ENCODE assay signal across 24 mouse cellular contexts in the genomic region with DNA sequence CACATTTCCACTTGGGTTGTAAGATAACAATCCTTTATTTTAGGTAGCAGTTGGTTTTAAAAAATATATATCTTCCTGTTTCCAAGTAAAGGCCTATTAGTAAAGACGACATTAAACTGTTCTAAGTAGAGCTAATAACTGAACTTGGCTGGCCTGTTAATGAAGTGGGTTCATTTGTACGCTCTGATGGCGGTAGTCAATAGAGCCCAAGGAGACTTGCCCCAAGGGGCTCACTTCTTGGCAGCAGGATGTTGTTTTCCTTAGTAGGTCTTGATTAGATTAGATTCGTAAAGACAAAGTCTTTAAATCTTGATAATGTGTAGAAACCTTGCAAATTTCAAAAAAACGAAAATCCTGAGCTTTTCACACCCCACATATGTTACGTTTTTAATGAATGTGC.
DNase-seq lines count a peak whose midpoint lies in the region; ATAC-seq and TF ChIP-seq lines count a peak whose summit lies in the region.
"Had no signal": no experiment of that assay in that cellular context is flagged by ENCODE, and none has a peak within 500 bp of the region (broad histone marks: within the 10 kb centered on the region; RNA-seq: fewer than 3 reads in every experiment).

No protein-coding gene starts in this region.

- H3K4me2 ChIP-seq in forebrain, embryonic 12.5 days = no peak overlapping the region
- no peak overlapping the region for H3K4me2 ChIP-seq in hindbrain, postnatal 0 days (ENCODE audit: low read depth, low read length)
- H3K4me2 ChIP-seq: embryonic facial prominence, embryonic 12.5 days; heart, embryonic 12.5 days; heart, embryonic 15.5 days; hindbrain, embryonic 14.5 days had no signal

- no peaks in the 10 kb centered on the region for H3K36me3 ChIP-seq in forebrain, embryonic 12.5 days (replicated peaks)
- H3K36me3 ChIP-seq in forebrain, embryonic 10.5 days (replicated peaks) = no peaks in the 10 kb centered on the region
- no peaks in the 10 kb centered on the region for H3K36me3 ChIP-seq in hindbrain, postnatal 0 days (ENCODE audit: insufficient read depth, low read length)
- H3K36me3 ChIP-seq in hindbrain, embryonic 10.5 days = no peaks in the 10 kb centered on the region
- H3K36me3 ChIP-seq: embryonic facial prominence, embryonic 12.5 days; heart, embryonic 12.5 days; heart, embryonic 15.5 days had no signal

- H3K9me3 ChIP-seq in forebrain, embryonic 12.5 days = 0 out of 2 replicates have a peak, but pooled peaks cover 4% of the 10 kb centered on the region
- H3K9me3 ChIP-seq in forebrain, embryonic 10.5 days = no peaks in the 10 kb centered on the region; the same call in 1 of the 2 replicates
- H3K9me3 ChIP-seq in hindbrain, postnatal 0 days (ENCODE audit: low read length) = no peaks in the 10 kb centered on the region
- no peaks in the 10 kb centered on the region for H3K9me3 ChIP-seq in hindbrain, embryonic 10.5 days
- H3K9me3 ChIP-seq: embryonic facial prominence, embryonic 12.5 days; heart, embryonic 12.5 days; heart, embryonic 15.5 days had no signal

- no peaks in the 10 kb centered on the region for H3K4me1 ChIP-seq in forebrain, embryonic 12.5 days
- peaks cover 13% of the 10 kb centered on the region for H3K4me1 ChIP-seq in forebrain, embryonic 10.5 days
- H3K4me1 ChIP-seq in hindbrain, postnatal 0 days (ENCODE audit: insufficient read depth, low read length) = no peaks in the 10 kb centered on the region
- H3K4me1 ChIP-seq in hindbrain, embryonic 10.5 days (replicated peaks) = 0 out of 2 replicates have a peak, but pooled peaks cover 2% of the 10 kb centered on the region
- H3K4me1 ChIP-seq: embryonic facial prominence, embryonic 12.5 days; heart, embryonic 15.5 days had no signal

- DNase-seq in forebrain, embryonic 10.5 days (ENCODE audit: extremely low spot score, low spot score) = no peak
- peak; percentile 40 for DNase-seq in hindbrain, postnatal 0 days (ENCODE audit: low spot score)
- no peak for DNase-seq in hindbrain, embryonic 10.5 days (ENCODE audit: low spot score)
- DNase-seq in brain, embryonic 14.5 days (ENCODE audit: low read depth) = peak; percentile 88
- no peak for DNase-seq in thymus, postnatal 4 days
- DNase-seq: adrenal gland, adult 2 months; adrenal gland, postnatal 14 days; B cell, adult 2 months; cerebellum, adult 11-12 months; cerebellum, adult 8-10 months; cerebellum, postnatal 14 days; gastrocnemius, postnatal 25 days; heart, adult 18-20 months; heart, postnatal 10 days; heart, postnatal 36 days; kidney, adult 8-10 months had no signal

- ATAC-seq in forebrain, embryonic 12.5 days (ENCODE audit: low FRiP score) = peak; percentile 14; the same call in 1 of the 2 replicates
- ATAC-seq in hindbrain, postnatal 0 days = no peak
- ATAC-seq: intestine, postnatal 0 days had no signal

- H3K27ac ChIP-seq in forebrain, embryonic 12.5 days = no peak overlapping the region
- no peak overlapping the region for H3K27ac ChIP-seq in forebrain, embryonic 10.5 days
- H3K27ac ChIP-seq in hindbrain, postnatal 0 days = no peak overlapping the region
- H3K27ac ChIP-seq in hindbrain, embryonic 10.5 days = no peak overlapping the region
- H3K27ac ChIP-seq: embryonic facial prominence, embryonic 12.5 days; heart, embryonic 15.5 days; hindbrain, embryonic 14.5 days had no signal

- no peak for TF ChIP-seq POLR2A in brain, embryonic 14.5 days (IDR thresholded peaks at IDR 0.05; ENCODE audit: borderline replicate concordance, extremely low read depth, insufficient read depth, insufficient read length, poor library complexity, severe bottlenecking)

- TF ChIP-seq CTCF in hindbrain, postnatal 0 days (IDR thresholded peaks at IDR 0.05; ENCODE audit: low read depth) = no peak
- TF ChIP-seq CTCF in brain, embryonic 14.5 days (IDR thresholded peaks at IDR 0.05; ENCODE audit: borderline replicate concordance, extremely low read depth, insufficient read depth, insufficient read length) = no peak

- 47% methylated on average over 6 of the region's 6 CpGs for WGBS in forebrain, embryonic 12.5 days
- 67% methylated on average over 6 of the region's 6 CpGs for WGBS in forebrain, embryonic 10.5 days
- WGBS in hindbrain, postnatal 0 days = 54% methylated on average over 6 of the region's 6 CpGs
- WGBS in hindbrain, embryonic 10.5 days = 84% methylated on average over 6 of the region's 6 CpGs

- peaks cover 18% of the 10 kb centered on the region for H3K27me3 ChIP-seq in forebrain, embryonic 12.5 days
- H3K27me3 ChIP-seq in forebrain, embryonic 10.5 days (ENCODE audit: poor library complexity, severe bottlenecking) = peaks cover 8% of the 10 kb centered on the region; the same call in 1 of the 2 replicates
- no peaks in the 10 kb centered on the region for H3K27me3 ChIP-seq in hindbrain, postnatal 0 days (ENCODE audit: insufficient read depth, low read length)
- no peaks in the 10 kb centered on the region for H3K27me3 ChIP-seq in hindbrain, embryonic 10.5 days (ENCODE audit: insufficient read depth, poor library complexity, severe bottlenecking)
- H3K27me3 ChIP-seq: CH12.LX; embryonic facial prominence, embryonic 12.5 days; heart, embryonic 12.5 days; heart, embryonic 15.5 days had no signal

- no peak overlapping the region for H3K4me3 ChIP-seq in forebrain, embryonic 12.5 days (replicated peaks)
- H3K4me3 ChIP-seq in forebrain, embryonic 10.5 days = no peak overlapping the region
- no peak overlapping the region for H3K4me3 ChIP-seq in hindbrain, postnatal 0 days (ENCODE audit: low read length)
- no peak overlapping the region for H3K4me3 ChIP-seq in hindbrain, embryonic 10.5 days
- H3K4me3 ChIP-seq: embryonic facial prominence, embryonic 12.5 days; erythroblast, embryonic 14.5 days; heart, embryonic 12.5 days; heart, embryonic 15.5 days had no signal

- no peak overlapping the region for H3K9ac ChIP-seq in forebrain, embryonic 12.5 days
- no peak overlapping the region for H3K9ac ChIP-seq in hindbrain, postnatal 0 days (replicated peaks; ENCODE audit: low read length)
- H3K9ac ChIP-seq: embryonic facial prominence, embryonic 12.5 days; heart, embryonic 12.5 days; heart, embryonic 15.5 days; hindbrain, embryonic 14.5 days had no signal

Comparison
In these comparisons a context has a peak if more than half of its experiments do, and no peak if none do; other contexts are left out.
1. DNase-seq: peak in hindbrain, postnatal 0 days (single experiment) and brain, embryonic 14.5 days (single experiment); none in forebrain, embryonic 10.5 days (single experiment), hindbrain, embryonic 10.5 days (single experiment) and thymus, postnatal 4 days (single experiment).